Mouse (Mus musculus) lung, postnatal 0 days (tissue): ENCODE results near the gene Plxnd1.

Experiments used
- CTCF ChIP-seq: IDR thresholded peaks from 2 replicates; pipeline ENCODE4 v1.5.1; 2016; ENCODE audit warnings: antibody characterized with exemption, mild to moderate bottlenecking
- EP300 ChIP-seq: IDR thresholded peaks from 2 replicates; pipeline ENCODE4 v1.6.1; 2016; ENCODE audit warnings: antibody characterized with exemption, mild to moderate bottlenecking, control low read depth

GRCm38 (mm10) chr6:115993463-115994145 is 1.2 kb downstream of the Plxnd1 start:
- TF ChIP-seq CTCF (no peak), EP300 (no peak)
